ENCODE assay signal across 11 mouse cellular contexts in genomic region chr11:86759226-86759625, GRCm38 (mm10). TPM values are rescaled to one million over a fixed set of nuclear protein-coding genes. Genes with fewer than 3 reads are reported as not detected.
DNase-seq lines count a peak whose midpoint lies in the region; ATAC-seq and TF ChIP-seq lines count a peak whose summit lies in the region.
"Had no signal": no experiment of that assay in that cellular context is flagged by ENCODE, and none has a peak within 500 bp of the region (broad histone marks: within the 10 kb centered on the region; RNA-seq: fewer than 3 reads in every experiment).

No protein-coding gene starts in this region.

- H3K27ac ChIP-seq in layer of hippocampus, adult 2 months = peak overlapping the region; percentile 100
- peak overlapping the region; percentile 99 for H3K27ac ChIP-seq in MEL (ENCODE audit: control insufficient read depth, low read depth, low read length)
- peak overlapping the region; percentile 100 for H3K27ac ChIP-seq in liver, embryonic 16.5 days (ENCODE audit: low read length)

- TF ChIP-seq EP300 in MEL (IDR thresholded peaks at IDR 0.05; ENCODE audit: low read depth in 1 of 2, low read length in 2 of 2) = no peak

- H3K4me2 ChIP-seq in liver, embryonic 16.5 days (ENCODE audit: low read depth, low read length) = peak overlapping the region; percentile 90

- H3K36me3 ChIP-seq in E14TG2a.4 (ENCODE audit: insufficient read depth, low read length) = peaks cover 10% of the 10 kb centered on the region; the same call in 1 of the 2 replicates
- peaks cover 7 to 39% of the 10 kb centered on the region in 2 experiments for H3K36me3 ChIP-seq in MEL (ENCODE audit: control insufficient read depth in 1 of 2, insufficient read depth in 2 of 2, low read length in 2 of 2)
- H3K36me3 ChIP-seq in liver, embryonic 16.5 days (ENCODE audit: control insufficient read depth, insufficient read depth) = no peaks in the 10 kb centered on the region
- H3K36me3 ChIP-seq: intestine, embryonic 15.5 days had no signal

- no peak for TF ChIP-seq CTCF in layer of hippocampus, adult 2 months (conservative IDR thresholded peaks at IDR 0.05)
- TF ChIP-seq CTCF in E14TG2a.4 (conservative IDR thresholded peaks at IDR 0.05; ENCODE audit: low read length) (no peak), MEL (IDR thresholded peaks at IDR 0.05 in 2 of 3, conservative IDR thresholded peaks at IDR 0.05 in 1 of 3; ENCODE audit: control insufficient read depth in 1 of 3, insufficient read depth in 1 of 3, low read depth in 2 of 3, low read length in 3 of 3, poor library complexity in 1 of 3, severe bottlenecking in 1 of 3) (no peak)

- no peak for DNase-seq in layer of hippocampus, adult 2 months (ENCODE audit: low spot score in 2 of 2)
- no peak for DNase-seq in layer of hippocampus, postnatal 10 days (ENCODE audit: low spot score in 2 of 2)
- peak; percentile 60 for DNase-seq in MEL (ENCODE audit: low read depth, low spot score)
- no peak for DNase-seq in frontal cortex, postnatal 10 days (ENCODE audit: low spot score in 2 of 2)
- DNase-seq: gastrocnemius, postnatal 14 days; left cerebral cortex, postnatal 4 days; right cerebral cortex, postnatal 25 days had no signal

- no peak for ATAC-seq in liver, embryonic 16.5 days (ENCODE audit: low read depth)
- ATAC-seq in megakaryocyte-erythroid progenitor cell, adult 5-6 weeks (replicated peaks; ENCODE audit: low FRiP score, low TSS enrichment, poor library complexity, severe bottlenecking) = no peak
- ATAC-seq: intestine, embryonic 15.5 days had no signal

- WGBS in liver, embryonic 16.5 days (ENCODE audit: insufficient replicate concordance) = 76% methylated on average over 1 of the region's 1 CpGs

- TF ChIP-seq RAD21 in MEL (IDR thresholded peaks at IDR 0.05; ENCODE audit: low read depth, low read length) = no peak

- peaks cover 31% of the 10 kb centered on the region for H3K79me2 ChIP-seq in MEL (ENCODE audit: control insufficient read depth, insufficient read depth, low read length, poor library complexity)

- no peak for TF ChIP-seq POLR2A in MEL (IDR thresholded peaks at IDR 0.05; ENCODE audit: control insufficient read depth in 1 of 2, insufficient read depth in 1 of 2, low read depth in 1 of 2, low read length in 2 of 2, poor library complexity in 1 of 2)

- H3K9me3 ChIP-seq in E14TG2a.4 (ENCODE audit: low read length) = no peaks in the 10 kb centered on the region
- H3K9me3 ChIP-seq in MEL (replicated peaks; ENCODE audit: insufficient read depth, low read length) = no peaks in the 10 kb centered on the region
- no peaks in the 10 kb centered on the region for H3K9me3 ChIP-seq in liver, embryonic 16.5 days (replicated peaks; ENCODE audit: control insufficient read depth, low read length)
- H3K9me3 ChIP-seq: intestine, embryonic 15.5 days had no signal

- H3K9ac ChIP-seq in MEL (ENCODE audit: control insufficient read depth, low read depth, low read length, poor library complexity, severe bottlenecking) = peak overlapping the region; percentile 88
- peak overlapping the region; percentile 97 for H3K9ac ChIP-seq in liver, embryonic 16.5 days (ENCODE audit: low read depth, low read length)

- H3K4me1 ChIP-seq in E14TG2a.4 (replicated peaks; ENCODE audit: low read depth, low read length) (peaks cover 33% of the 10 kb centered on the region), MEL (ENCODE audit: control insufficient read depth in 1 of 2, insufficient read depth in 2 of 2, low read length in 2 of 2) (peaks cover 18 to 28% of the 10 kb centered on the region in 2 experiments)
- peaks cover 30% of the 10 kb centered on the region for H3K4me1 ChIP-seq in liver, embryonic 16.5 days (ENCODE audit: control insufficient read depth, low read depth, low read length)

- H3K4me3 ChIP-seq in layer of hippocampus, adult 2 months = no peak overlapping the region
- peak overlapping the region; percentile 100; the same call in 1 of the 2 replicates for H3K4me3 ChIP-seq in E14TG2a.4 (replicated peaks; ENCODE audit: low read length)
- H3K4me3 ChIP-seq in MEL (ENCODE audit: control insufficient read depth in 1 of 2, insufficient read depth in 1 of 2, low read depth in 2 of 2, low read length in 2 of 2) = peak overlapping the region; percentile 65 to 80; a peak in 3 of 4 replicates
- no peak overlapping the region for H3K4me3 ChIP-seq in liver, embryonic 16.5 days (ENCODE audit: low read depth, low read length)

- H3K27me3 ChIP-seq in E14TG2a.4 (ENCODE audit: insufficient read depth, low read length) = no peaks in the 10 kb centered on the region
- no peaks in the 10 kb centered on the region for H3K27me3 ChIP-seq in MEL (ENCODE audit: control insufficient read depth in 1 of 2, insufficient read depth in 2 of 2, low read length in 2 of 2)
- no peaks in the 10 kb centered on the region for H3K27me3 ChIP-seq in liver, embryonic 16.5 days (ENCODE audit: control insufficient read depth, insufficient read depth, low read depth, low read length)
- H3K27me3 ChIP-seq: intestine, embryonic 15.5 days had no signal

TF ChIP-seq in MEL, 35 proteins besides CTCF, POLR2A, EP300 and RAD21:
- no peak for TF ChIP-seq MAX (IDR thresholded peaks at IDR 0.05; ENCODE audit: low read length)
- TF ChIP-seq SMC3 (IDR thresholded peaks at IDR 0.05; ENCODE audit: low read depth, low read length) = no peak
- peak; percentile 74; the same call in 1 of the 2 replicates for TF ChIP-seq GABPA (IDR thresholded peaks at IDR 0.05; ENCODE audit: low read depth, low read length)
- peak; percentile 5; the same call in 1 of the 2 replicates for TF ChIP-seq TBP (IDR thresholded peaks at IDR 0.05; ENCODE audit: low read depth, low read length)

RNA-seq across cellular contexts. Expression of gene Cltc, which starts 1.9 kb away (rescaled TPM):
- total RNA-seq in layer of hippocampus, adult 2 months (2021) = 100 to 1,000 TPM; 447 to 456 TPM
- 100 to 1,000 TPM; 465 to 466 TPM for total RNA-seq in layer of hippocampus, postnatal 10 days (2021)
- 205 and 269 TPM in 2 replicates for total RNA-seq in MEL (2012; rRNA removed)
- polyA plus RNA-seq in MEL (2012; ENCODE audit: insufficient read depth in 1 of 2, insufficient read length in 2 of 2, low read depth in 1 of 2, low replicate concordance in 2 of 2, missing spikeins in 1 of 2) = 100 to 1,000 TPM; 149 to 300 TPM
- polyA plus RNA-seq in liver, embryonic 16.5 days (2015; fragmentation: Nextera tagmentation; extraction: Ambion mirVana) = 87.5 and 96.5 TPM in 2 replicates
- total RNA-seq in megakaryocyte-erythroid progenitor cell, adult 5-6 weeks (2014; fragmentation: Nextera tagmentation) = 122 and 228 TPM in 2 replicates
- total RNA-seq in megakaryocyte-erythroid progenitor cell, adult 5-6 weeks (2017) = 193 and 195 TPM in 2 replicates

RNA-seq across cellular contexts. Expression of gene Dhx40, which starts 48.3 kb away (rescaled TPM):
- total RNA-seq in layer of hippocampus, adult 2 months (2021) = 10 to 100 TPM; 26.6 to 31.7 TPM
- 10 to 100 TPM; 21.6 to 24.6 TPM for total RNA-seq in layer of hippocampus, postnatal 10 days (2021)
- total RNA-seq in MEL (2012; rRNA removed) = 15.5 and 16.1 TPM in 2 replicates
- polyA plus RNA-seq in MEL (2012; ENCODE audit: insufficient read depth in 1 of 2, insufficient read length in 2 of 2, low read depth in 1 of 2, low replicate concordance in 2 of 2, missing spikeins in 1 of 2) = 10 to 100 TPM in 1 of 2 experiments, not detected in 1; 10.1 TPM
- polyA plus RNA-seq in liver, embryonic 16.5 days (2015; fragmentation: Nextera tagmentation; extraction: Ambion mirVana) = 10.4 and 10.8 TPM in 2 replicates
- total RNA-seq in megakaryocyte-erythroid progenitor cell, adult 5-6 weeks (2014; fragmentation: Nextera tagmentation) = 14.4 and 15.2 TPM in 2 replicates
- 26.2 and 26.7 TPM in 2 replicates for total RNA-seq in megakaryocyte-erythroid progenitor cell, adult 5-6 weeks (2017)

Comparison
In these comparisons a context has a peak if more than half of its experiments do, and no peak if none do; other contexts are left out.
1. H3K4me3 ChIP-seq: peak in E14TG2a.4 (single experiment) and MEL (2 of 2); none in layer of hippocampus, adult 2 months (single experiment) and liver, embryonic 16.5 days (single experiment).
2. Peak in every context shown above with its lines, with median percentiles within 50 percentile points of each other: H3K27ac ChIP-seq.